ENCODE assay signal across 15 mouse cellular contexts in genomic region chr6:43702810-43703614, GRCm38 (mm10).
"Had no signal": no experiment of that assay in that cellular context is flagged by ENCODE, and none has a peak within 500 bp of the region (broad histone marks: within the 10 kb centered on the region; RNA-seq: fewer than 3 reads in every experiment).

No protein-coding gene starts in this region.

- H3K27me3 ChIP-seq: limb, embryonic 12.5 days; limb, embryonic 15.5 days; midbrain, embryonic 13.5 days had no signal

- H3K4me1 ChIP-seq: limb, embryonic 12.5 days; limb, embryonic 15.5 days; midbrain, embryonic 10.5 days; midbrain, embryonic 13.5 days had no signal

- ATAC-seq: liver, postnatal 0 days; midbrain, embryonic 13.5 days had no signal

- H3K9ac ChIP-seq: limb, embryonic 12.5 days; limb, embryonic 15.5 days; liver, embryonic 14.5 days; liver, postnatal 0 days; lung, embryonic 14.5 days; midbrain, embryonic 13.5 days had no signal

- H3K9me3 ChIP-seq: limb, embryonic 12.5 days; limb, embryonic 15.5 days; midbrain, embryonic 10.5 days; midbrain, embryonic 13.5 days had no signal

- H3K27ac ChIP-seq: limb, embryonic 12.5 days; limb, embryonic 15.5 days; liver, embryonic 14.5 days; midbrain, embryonic 10.5 days; midbrain, embryonic 13.5 days had no signal

- DNase-seq: kidney, postnatal 14 days; kidney, postnatal 4 days; left cerebral cortex, postnatal 4 days; liver, postnatal 0 days; lung, embryonic 14.5 days; lung, postnatal 10 days; lung, postnatal 36 days; thymus, adult 18-20 months; thymus, postnatal 36 days had no signal

- H3K4me2 ChIP-seq: limb, embryonic 12.5 days; limb, embryonic 15.5 days; liver, embryonic 11.5 days; lung, embryonic 14.5 days; midbrain, embryonic 13.5 days had no signal

- H3K4me3 ChIP-seq: limb, embryonic 12.5 days; limb, embryonic 15.5 days; midbrain, embryonic 10.5 days; midbrain, embryonic 13.5 days had no signal

- H3K36me3 ChIP-seq: limb, embryonic 12.5 days; limb, embryonic 15.5 days; midbrain, embryonic 10.5 days; midbrain, embryonic 13.5 days had no signal
